Mouse (Mus musculus) embryonic facial prominence, embryonic 12.5 days (tissue): Measurements from ENCODE around the gene Ackr2. TPM values are rescaled to one million over a fixed set of nuclear protein-coding genes. Genes with fewer than 3 reads are reported as not detected.

Experiments used
- ATAC-seq: fragments of 200-750 bp; cut with Nextera tagmentation; 2 replicates; pipeline ENCODE4 v1.8.0; 2017; ENCODE audit not compliant: insufficient number of reproducible peaks, insufficient read depth, low FRiP score, low TSS enrichment
- H3K27ac ChIP-seq: fragments of 300-500 bp; sonication (generic); 2 replicates; pipeline ENCODE4 v1.5.1; 2016; ENCODE audit warnings: mild to moderate bottlenecking
- H3K27me3 ChIP-seq: fragments of 300-500 bp; sonication (generic); 2 replicates; pipeline ENCODE4 v1.6.1; 2016; ENCODE audit warnings: mild to moderate bottlenecking, moderate library complexity
- H3K36me3 ChIP-seq: fragments of 300-500 bp; sonication (generic); 2 replicates; pipeline ENCODE4 v1.6.1; 2016; ENCODE audit warnings: mild to moderate bottlenecking
- H3K4me1 ChIP-seq: fragments of 300-500 bp; sonication (generic); 2 replicates; pipeline ENCODE4 v1.6.1; 2016
- H3K4me2 ChIP-seq: fragments of 300-500 bp; sonication (generic); replicated peaks from 2 replicates; pipeline ENCODE4 v1.6.1; 2016; ENCODE audit warnings: mild to moderate bottlenecking, moderate library complexity
- H3K4me3 ChIP-seq: fragments of 300-500 bp; sonication (generic); 2 replicates; pipeline ENCODE4 v1.5.1; 2016; ENCODE audit warnings: mild to moderate bottlenecking
- H3K9ac ChIP-seq: fragments of 300-500 bp; sonication (generic); 2 replicates; pipeline ENCODE4 v1.6.1; 2016; ENCODE audit warnings: mild to moderate bottlenecking, moderate library complexity
- H3K9me3 ChIP-seq: fragments of 300-500 bp; sonication (generic); 2 replicates; pipeline ENCODE4 v1.6.1; 2016; ENCODE audit warnings: mild to moderate bottlenecking, moderate library complexity
- WGBS: fragments of 180-500 bp; shearing (Covaris S2); methylation state at CpG from one replicate; pipeline ENCODE4 v1.1.7; 2016; 5-methylcytosine and 5-hydroxymethylcytosine counted together
- polyA plus RNA-seq: library from polyadenylated mRNA; unstranded; fragments of >200 nt; fragmentation: Nextera tagmentation; extraction: Ambion mirVana; gene quantifications from 2 replicates; pipeline ENCODE4 v1.2.1, GENCODE M21; 2016

Gene Ackr2
- 0.22 and 0.27 TPM in 2 replicates for polyA plus RNA-seq

DNA sequence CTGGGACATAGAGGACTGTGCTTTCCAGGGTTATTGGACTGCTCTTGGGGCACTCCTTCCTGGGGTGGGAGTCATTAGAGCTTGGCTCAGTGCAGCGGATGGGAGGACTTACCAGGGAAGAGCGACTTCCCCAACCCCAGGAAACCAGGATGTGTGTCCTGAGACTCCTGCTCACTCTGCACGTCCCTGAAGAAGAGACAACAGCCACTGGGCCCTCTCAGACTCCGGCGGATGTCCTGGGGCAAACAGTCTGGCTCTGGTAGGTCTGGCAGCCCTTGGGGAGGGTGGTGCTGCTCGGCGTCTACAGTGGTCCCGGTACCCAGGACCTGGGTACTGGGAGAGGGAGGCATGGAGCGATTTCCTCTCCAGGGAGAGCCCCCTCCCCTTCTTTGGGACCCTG, at the start of gene Ackr2:
Ackr2 (plus strand) TSS at position 111 of the 400 bp plus-strand sequence.
- ATAC-seq = no peak
- Histone ChIP-seq H3K9me3 (no peaks in the 10 kb centered on the region), H3K27ac (no peak within 1 kb of the TSS), H3K4me1 (no peaks in the 10 kb centered on the region), H3K9ac (no peak within 1 kb of the TSS), H3K4me2 (no peak within 1 kb of the TSS), H3K4me3 (no peak within 1 kb of the TSS), H3K27me3 (no peaks in the 10 kb centered on the region), H3K36me3 (no peaks in the 10 kb centered on the region)
- 64% methylated on average over 9 of the region's 9 CpGs for WGBS

DNA sequence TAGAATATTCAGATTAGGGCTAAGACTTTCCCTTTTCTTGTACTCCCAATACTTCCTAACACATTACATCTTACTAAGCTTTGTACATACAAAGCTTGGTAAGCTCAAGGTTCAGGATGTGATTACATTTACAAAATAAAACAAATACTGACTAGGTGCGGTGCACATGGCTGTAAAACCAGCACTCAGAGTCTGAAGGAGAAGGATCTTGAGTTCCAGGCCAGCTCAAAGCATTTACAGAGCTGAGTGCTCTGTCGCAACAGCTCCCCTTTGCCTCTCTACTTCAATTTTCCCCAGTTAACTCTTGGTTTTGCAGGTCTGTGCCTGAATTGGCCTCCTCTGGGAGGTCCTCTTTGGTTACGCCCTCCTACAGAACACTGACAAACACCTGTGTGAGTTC, 43.9 kb upstream of the Ackr2 start:
- H3K4me2 ChIP-seq = no peak overlapping the region
- H3K9ac ChIP-seq = no peak overlapping the region
- ATAC-seq = no peak
- 91% methylated on average over 3 of the region's 3 CpGs for WGBS
- H3K27ac ChIP-seq = no peak overlapping the region
- H3K27me3 ChIP-seq = no peaks in the 10 kb centered on the region
- no peaks in the 10 kb centered on the region for H3K4me1 ChIP-seq
- H3K4me3 ChIP-seq = no peak overlapping the region
- H3K36me3 ChIP-seq = 0 out of 2 replicates have a peak, but pooled peaks cover 12% of the 10 kb centered on the region
- no peaks in the 10 kb centered on the region for H3K9me3 ChIP-seq

DNA sequence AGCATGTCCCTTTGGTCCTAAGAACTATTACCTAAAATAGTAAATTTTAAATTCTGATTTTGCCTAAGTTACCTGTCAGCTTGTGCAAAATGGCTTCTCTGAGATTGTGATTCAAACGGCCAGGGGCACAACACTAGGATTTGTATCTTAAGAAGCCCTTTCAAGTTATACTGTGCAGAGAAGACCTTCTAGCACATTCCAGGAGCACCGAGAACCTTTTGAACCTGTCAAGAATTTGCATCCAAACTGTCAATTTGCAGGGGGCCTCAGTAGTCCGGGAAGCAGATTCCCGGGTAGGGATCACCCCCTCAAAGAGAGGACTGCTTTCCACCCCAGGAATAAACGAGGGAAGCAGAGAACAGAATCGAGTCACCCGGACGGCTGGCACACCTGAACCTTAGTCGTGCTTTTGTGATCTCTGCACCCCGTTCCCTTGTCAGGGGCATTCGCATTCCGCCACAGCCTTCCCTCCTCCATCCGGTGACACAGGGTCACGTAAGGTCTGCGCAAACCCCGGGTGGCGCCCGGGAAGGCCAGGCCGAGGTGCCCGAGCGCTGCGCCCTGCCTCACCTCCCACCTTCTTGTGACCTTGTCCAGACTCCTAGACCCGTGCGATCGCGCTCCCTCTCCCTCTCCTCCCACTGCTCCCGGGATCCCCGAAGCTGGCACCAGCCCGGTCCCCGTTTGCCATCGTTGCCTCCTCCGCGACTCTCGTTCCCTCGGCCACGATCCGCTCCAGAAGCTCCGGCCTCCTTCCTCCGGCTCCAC, 41.3 kb upstream of the Ackr2 start:
- Histone ChIP-seq H3K27me3 (no peaks in the 10 kb centered on the region), H3K36me3 (0 out of 2 replicates have a peak, but pooled peaks cover 1% of the 10 kb centered on the region), H3K4me3 (peak overlapping the region; percentile 80), H3K4me2 (peak overlapping the region; percentile 79), H3K9me3 (no peaks in the 10 kb centered on the region), H3K9ac (peak overlapping the region; percentile 77), H3K4me1 (no peaks in the 10 kb centered on the region), H3K27ac (peak overlapping the region; percentile 96)
- WGBS = 2% methylated on average over 38 of the region's 39 CpGs
- ATAC-seq = 0 out of 2 replicates have a peak, but pooled peaks have one; percentile 3

DNA sequence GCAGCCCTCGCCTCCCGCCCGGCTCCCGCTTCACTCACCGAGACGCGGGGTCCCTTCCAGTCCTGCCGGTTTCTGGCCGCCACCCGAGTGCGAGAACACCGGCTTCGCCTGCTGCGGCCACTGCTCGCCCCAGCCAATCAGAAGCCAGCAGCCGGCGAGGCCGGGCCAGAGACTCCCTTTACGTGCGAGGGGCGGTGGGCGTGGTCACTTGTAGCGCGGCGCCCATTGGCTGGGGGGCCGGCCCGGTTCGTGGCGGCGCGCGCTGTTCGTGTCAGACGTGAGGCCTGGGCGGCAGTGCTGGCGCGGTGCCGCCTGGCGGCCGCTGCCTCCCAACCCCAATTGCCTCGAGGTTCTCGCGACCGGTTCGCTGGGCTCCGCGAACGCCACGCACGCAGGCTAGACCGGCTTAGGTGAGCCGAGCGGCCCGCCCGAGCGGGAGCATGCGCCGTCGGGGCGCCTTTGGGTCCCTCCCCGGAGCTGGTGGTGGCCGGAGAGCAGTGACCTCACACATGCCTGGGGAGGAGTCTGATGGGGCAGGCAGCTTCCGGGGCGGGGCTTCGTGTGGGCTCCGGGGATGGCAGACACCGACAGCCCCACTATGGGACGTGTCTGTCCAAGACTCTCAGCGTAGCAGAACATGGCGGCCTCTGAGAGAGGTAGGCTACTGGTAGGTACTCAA, 40.5 kb upstream of the Ackr2 start:
- under 1% methylated on average over 70 of the region's 70 CpGs for WGBS
- Histone ChIP-seq H3K27me3 (no peaks in the 10 kb centered on the region), H3K9me3 (no peaks in the 10 kb centered on the region)

DNA sequence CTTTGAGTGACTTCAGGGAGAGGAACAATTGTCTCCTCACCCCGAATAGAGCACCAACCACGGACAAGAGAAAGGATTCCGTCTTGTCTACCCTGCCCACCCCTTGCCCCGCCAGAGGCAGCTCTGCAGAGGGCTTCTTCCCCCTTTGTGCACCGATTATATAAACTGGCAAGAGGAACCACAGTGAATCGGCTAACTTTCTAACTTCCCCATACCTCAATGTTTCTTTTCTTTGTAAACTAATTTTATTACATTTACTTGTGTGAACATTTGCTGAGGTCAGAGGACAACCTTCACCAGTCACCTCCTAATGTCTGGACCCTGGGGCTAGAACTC, 40.0 kb upstream of the Ackr2 start, which contains the start of gene Higd1a:
Higd1a (minus strand) TSS at position 210 of the 336 bp plus-strand sequence.
- no peaks in the 10 kb centered on the region for H3K36me3 ChIP-seq
- H3K9me3 ChIP-seq = no peaks in the 10 kb centered on the region
- 25% methylated on average over 6 of the region's 6 CpGs for WGBS
- no peaks in the 10 kb centered on the region for H3K4me1 ChIP-seq
- peak within 1 kb of the TSS; percentile 79 for H3K4me2 ChIP-seq
- peak within 1 kb of the TSS; percentile 80 for H3K4me3 ChIP-seq
- H3K27me3 ChIP-seq = no peaks in the 10 kb centered on the region
- H3K27ac ChIP-seq = peak within 1 kb of the TSS; percentile 96
- ATAC-seq = no peak
- peak within 1 kb of the TSS; percentile 77 for H3K9ac ChIP-seq

More for the DNA sequence above, 40.5 kb upstream of the Ackr2 start:
- H3K4me1 ChIP-seq = no peaks in the 10 kb centered on the region
- H3K27ac ChIP-seq = peak overlapping the region; percentile 96
- peak overlapping the region; percentile 77 for H3K9ac ChIP-seq
- peak overlapping the region; percentile 79 for H3K4me2 ChIP-seq
- peak overlapping the region; percentile 80 for H3K4me3 ChIP-seq
- H3K36me3 ChIP-seq = no peaks in the 10 kb centered on the region
- ATAC-seq = peak; percentile 97

DNA sequence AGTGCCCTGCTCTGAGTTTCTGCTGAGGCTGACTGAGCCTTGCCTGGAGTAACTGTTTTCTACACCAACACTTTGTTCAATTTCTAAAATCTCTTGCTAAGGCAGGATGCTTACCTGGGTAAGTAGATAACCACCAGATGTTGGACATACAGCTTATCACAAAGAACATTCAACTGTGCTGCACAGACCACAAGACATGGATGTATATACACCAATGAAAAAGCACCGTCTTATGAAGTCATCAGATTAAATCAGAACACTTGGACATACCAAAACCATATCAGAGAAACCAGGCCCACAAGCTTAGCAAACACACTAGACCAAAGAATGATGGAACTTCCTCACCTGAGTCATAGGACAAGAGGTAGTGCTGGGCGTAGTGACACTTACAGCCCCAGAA, 38.8 kb upstream of the Ackr2 start:
- H3K9me3 ChIP-seq = no peaks in the 10 kb centered on the region
- H3K27ac ChIP-seq = no peak overlapping the region

DNA sequence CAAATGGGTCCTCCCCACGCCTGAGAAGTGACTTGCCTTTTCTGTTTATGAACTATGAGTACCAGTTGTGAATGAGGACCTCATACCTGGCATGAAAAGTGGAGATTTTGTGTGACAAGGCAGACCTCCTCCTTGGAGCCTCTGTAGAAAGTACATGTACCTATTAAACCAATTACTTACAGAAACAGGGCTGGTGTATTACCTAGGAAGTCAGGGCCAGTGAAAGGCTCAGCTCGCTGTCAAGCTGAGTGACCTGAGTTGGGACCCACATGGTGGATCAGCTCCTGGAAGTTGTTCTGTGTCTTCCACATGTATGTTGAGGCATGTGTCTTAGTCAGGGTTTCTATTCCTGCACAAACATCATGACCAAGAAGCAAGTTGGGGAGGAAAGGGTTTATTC, 37.2 kb upstream of the Ackr2 start:
- Histone ChIP-seq H3K27ac (no peak overlapping the region), H3K36me3 (no peaks in the 10 kb centered on the region), H3K9ac (no peak overlapping the region), H3K4me3 (no peak overlapping the region), H3K27me3 (no peaks in the 10 kb centered on the region), H3K9me3 (no peaks in the 10 kb centered on the region), H3K4me1 (no peaks in the 10 kb centered on the region), H3K4me2 (no peak overlapping the region)
- WGBS = 91% methylated on average over 2 of the region's 2 CpGs
- ATAC-seq = no peak

More for the DNA sequence above, 38.8 kb upstream of the Ackr2 start:
- Histone ChIP-seq H3K4me3 (no peak overlapping the region), H3K4me1 (no peaks in the 10 kb centered on the region), H3K4me2 (no peak overlapping the region), H3K36me3 (no peaks in the 10 kb centered on the region), H3K27me3 (no peaks in the 10 kb centered on the region), H3K9ac (no peak overlapping the region)
- WGBS = 94% methylated on average over 2 of the region's 2 CpGs
- no peak for ATAC-seq

DNA sequence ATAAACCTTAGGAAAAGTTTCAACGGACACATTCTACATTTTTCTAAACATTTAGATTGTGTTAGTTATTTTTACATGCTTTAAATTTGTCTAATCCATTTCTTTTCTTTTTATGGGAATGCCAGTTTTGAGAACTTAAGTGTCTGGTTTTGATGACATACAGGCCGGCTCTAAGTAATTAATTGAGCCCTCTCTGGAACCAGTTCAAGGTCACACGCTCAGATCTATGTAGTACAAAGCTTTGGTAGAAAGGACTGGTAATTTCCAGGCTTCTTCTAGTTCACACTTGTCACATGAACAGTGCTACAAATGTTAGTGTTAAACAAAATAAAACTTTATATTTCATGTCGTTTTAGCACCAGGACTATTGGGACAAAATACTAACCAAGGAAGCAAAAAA, 33.3 kb upstream of the Ackr2 start:
- Histone ChIP-seq H3K4me2 (no peak overlapping the region), H3K27ac (no peak overlapping the region), H3K36me3 (no peaks in the 10 kb centered on the region), H3K9ac (no peak overlapping the region), H3K27me3 (no peaks in the 10 kb centered on the region), H3K4me1 (no peaks in the 10 kb centered on the region), H3K4me3 (no peak overlapping the region), H3K9me3 (no peaks in the 10 kb centered on the region)
- ATAC-seq = no peak
- WGBS = 61% methylated on average over 4 of the region's 4 CpGs

DNA sequence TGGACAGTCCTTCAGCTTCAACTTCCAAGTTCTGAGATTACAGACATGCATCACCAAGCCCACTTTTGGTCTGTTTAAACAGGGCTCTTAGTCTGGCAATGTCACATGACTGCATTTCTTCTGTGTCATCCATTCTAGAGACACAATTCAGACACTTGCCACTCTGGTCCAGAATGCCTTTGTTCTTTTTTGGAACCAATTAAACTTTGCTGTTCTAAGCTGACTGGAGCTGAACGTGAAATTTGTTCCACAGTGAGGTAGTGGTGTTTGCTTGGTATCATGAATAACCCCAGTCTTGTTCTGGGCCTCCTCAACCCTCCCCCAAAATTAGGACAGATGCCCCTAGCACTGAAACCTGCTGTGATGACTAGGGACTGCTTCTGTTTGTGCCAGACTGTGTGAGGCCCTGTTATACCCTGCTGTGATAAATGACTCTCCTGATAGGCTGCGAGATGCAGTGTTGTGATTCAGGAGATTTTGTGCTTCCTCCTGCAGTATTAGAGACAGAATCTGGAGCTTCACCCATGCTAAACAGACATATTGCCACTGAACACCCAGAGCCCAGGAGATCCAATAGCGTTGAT, 32.6 kb upstream of the Ackr2 start:
- Histone ChIP-seq H3K4me1 (no peaks in the 10 kb centered on the region), H3K9me3 (no peaks in the 10 kb centered on the region), H3K4me2 (no peak overlapping the region), H3K4me3 (no peak overlapping the region), H3K27me3 (no peaks in the 10 kb centered on the region), H3K27ac (no peak overlapping the region), H3K36me3 (no peaks in the 10 kb centered on the region), H3K9ac (no peak overlapping the region)
- ATAC-seq = no peak
- 51% methylated on average over 3 of the region's 3 CpGs for WGBS

DNA sequence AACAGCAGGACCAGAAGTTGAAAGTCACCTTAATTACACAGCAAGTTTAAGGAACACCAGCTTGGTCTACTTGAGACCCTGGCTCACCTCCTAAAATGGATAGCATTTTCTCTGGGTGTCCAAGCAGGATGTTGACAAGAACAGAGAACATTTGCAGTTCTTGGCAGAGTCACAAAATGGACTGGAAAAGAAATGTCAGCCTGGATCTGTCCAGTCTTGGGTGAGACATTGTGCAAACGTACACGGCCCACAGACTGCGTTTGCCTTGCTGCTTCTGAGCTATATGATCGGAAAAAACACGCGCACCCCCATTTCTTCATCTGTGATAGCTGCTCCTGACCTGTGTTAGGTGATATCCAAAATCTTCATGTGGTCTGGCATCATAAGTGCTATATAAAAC, 30.5 kb upstream of the Ackr2 start:
- H3K4me3 ChIP-seq = no peak overlapping the region
- 94% methylated on average over 6 of the region's 6 CpGs for WGBS
- H3K4me1 ChIP-seq = no peaks in the 10 kb centered on the region
- H3K27me3 ChIP-seq = no peaks in the 10 kb centered on the region
- no peak overlapping the region for H3K9ac ChIP-seq
- no peaks in the 10 kb centered on the region for H3K9me3 ChIP-seq
- no peak overlapping the region for H3K27ac ChIP-seq
- H3K36me3 ChIP-seq = no peaks in the 10 kb centered on the region
- no peak overlapping the region for H3K4me2 ChIP-seq
- ATAC-seq = no peak

DNA sequence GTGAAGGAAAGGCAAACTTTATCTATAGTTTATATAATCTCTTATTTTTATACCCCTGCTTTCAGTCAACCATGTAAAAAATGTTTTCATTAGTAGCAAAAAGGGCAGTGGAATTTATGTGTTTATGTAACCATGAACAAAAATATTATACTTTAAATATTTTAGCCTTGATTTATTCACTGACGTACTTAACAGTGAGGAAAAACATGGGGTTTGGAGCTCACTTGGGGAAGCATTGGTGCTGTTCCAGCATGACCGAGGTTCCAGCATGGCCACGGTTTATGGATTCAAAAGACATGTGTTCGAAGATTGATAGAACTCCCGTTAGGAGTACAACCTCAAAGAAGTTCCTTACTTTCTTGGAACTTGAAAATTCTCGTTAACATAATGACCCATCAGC, 29.9 kb upstream of the Ackr2 start:
- Histone ChIP-seq H3K9ac (no peak overlapping the region), H3K27ac (no peak overlapping the region), H3K27me3 (no peaks in the 10 kb centered on the region), H3K4me1 (no peaks in the 10 kb centered on the region), H3K36me3 (no peaks in the 10 kb centered on the region), H3K4me3 (no peak overlapping the region), H3K9me3 (no peaks in the 10 kb centered on the region), H3K4me2 (no peak overlapping the region)
- ATAC-seq = no peak
- WGBS = 85% methylated on average over 6 of the region's 6 CpGs

DNA sequence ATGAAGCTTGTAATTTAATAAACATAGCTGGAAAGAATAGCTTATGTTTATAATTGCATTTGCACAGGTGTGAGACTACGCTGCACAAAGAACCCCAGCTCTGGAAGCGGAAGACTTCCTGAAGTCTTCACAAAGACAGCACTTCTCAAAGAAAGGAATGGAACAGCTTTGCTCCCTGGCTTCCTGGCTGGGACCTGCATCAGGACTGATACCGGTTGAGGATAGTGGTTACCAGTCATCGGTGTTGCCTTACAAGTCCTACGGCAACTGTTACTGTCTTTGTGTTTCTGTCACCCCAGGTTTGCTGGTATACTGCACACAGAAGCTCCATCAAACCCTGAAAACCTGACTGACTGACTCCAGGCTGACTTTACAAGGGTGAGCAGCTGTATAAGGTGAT, 28.7 kb upstream of the Ackr2 start:
- H3K9ac ChIP-seq = no peak overlapping the region
- no peak overlapping the region for H3K4me3 ChIP-seq
- H3K4me1 ChIP-seq = no peaks in the 10 kb centered on the region
- H3K27me3 ChIP-seq = no peaks in the 10 kb centered on the region
- H3K4me2 ChIP-seq = no peak overlapping the region
- no peaks in the 10 kb centered on the region for H3K36me3 ChIP-seq
- no peaks in the 10 kb centered on the region for H3K9me3 ChIP-seq
- H3K27ac ChIP-seq = no peak overlapping the region
- WGBS = 81% methylated on average over 5 of the region's 5 CpGs
- ATAC-seq = no peak
